Mouse (Mus musculus): ENCODE data around the gene Apool.

GRCm38 (mm10) chrX:112312094-112312493 lies 960 bp downstream of the Apool start:
- TF ChIP-seq E2F4 (IDR thresholded peaks at IDR 0.05; ENCODE audit: insufficient read depth), result no peak
- TF ChIP-seq POLR2A (IDR thresholded peaks at IDR 0.05; ENCODE audit: insufficient read length, low read depth), result no peak
- TF ChIP-seq MAX (IDR thresholded peaks at IDR 0.05; ENCODE audit: low read depth), result no peak
- TF ChIP-seq USF1 (IDR thresholded peaks at IDR 0.05; ENCODE audit: low read depth), result no peak
- no peak for TF ChIP-seq MYOG (IDR thresholded peaks at IDR 0.05; ENCODE audit: control insufficient read depth in 1 of 3, insufficient read depth in 1 of 3, insufficient read length in 2 of 3, low read depth in 2 of 3)
- TF ChIP-seq TCF12 (IDR thresholded peaks at IDR 0.05; ENCODE audit: insufficient read depth, poor library complexity, severe bottlenecking), result no peak
- no peak for TF ChIP-seq POLR2AphosphoS2 (IDR thresholded peaks at IDR 0.05; ENCODE audit: insufficient read length, low read depth)
- TF ChIP-seq TCF3 (IDR thresholded peaks at IDR 0.05; ENCODE audit: insufficient read length, low read depth), result no peak
- no peak for TF ChIP-seq SRF (IDR thresholded peaks at IDR 0.05; ENCODE audit: control insufficient read depth, insufficient read length, low read depth)

Data from myocyte (in vitro differentiated cells).